Mouse (Mus musculus) left cerebral cortex, postnatal 10 days (tissue): ENCODE results near the gene Kcnma1. TPM values are rescaled to one million over a fixed set of nuclear protein-coding genes. Genes with fewer than 3 reads are reported as not detected.

Experiments
- DNase-seq, 2 experiments: peaks; one replicate each; pipeline ENCODE4 v3.0.0; 2021 to 2022; ENCODE audit warnings: low spot score in 2 of 2, mixed read lengths in 1 of 2; ENCODE audit errors: extremely low spot score in 1 of 2
- intact Hi-C: fragments of 180-260 bp; cut with DNase I; formaldehyde crosslinking; loops from one replicate; pipeline ENCODE4 v1.15.1; 2025
- total RNA-seq, 2 experiments: library from RNA; stranded (reverse); gene quantifications; 2 replicates each; pipeline ENCODE4 v1.2.3; 2021

Kcnma1 gene
- total RNA-seq, 2 experiments from 2014 or later: 152 to 155 TPM

- DNase-seq: no peak
- intact Hi-C loops: no loop called here
Observed at GRCm38 (mm10) chr14:23378351-23379087, 635.8 kb downstream of the Kcnma1 start.

GRCm38 (mm10) chr14:23372021-23372420 is 642.3 kb downstream of the Kcnma1 start:
- intact Hi-C loops: no loop called here
- no peak for DNase-seq

- intact Hi-C loops: no loop called here
Observed at GRCm38 (mm10) chr14:23360491-23360995, 653.7 kb downstream of the Kcnma1 start.

GRCm38 (mm10) chr14:23358776-23359175 is 655.5 kb downstream of the Kcnma1 start:
- no peak for DNase-seq
- intact Hi-C loops: no loop called here

More at GRCm38 (mm10) chr14:23360491-23360995, 653.7 kb downstream of the Kcnma1 start:
- no peak for DNase-seq

- DNase-seq: no peak
- intact Hi-C loops: no loop called here
Observed at GRCm38 (mm10) chr14:23357529-23358278, 656.6 kb downstream of the Kcnma1 start.

GRCm38 (mm10) chr14:23326786-23327185 is 687.5 kb downstream of the Kcnma1 start:
- intact Hi-C loops: no loop called here
- DNase-seq: no peak

GRCm38 (mm10) chr14:23305288-23305687 is 709.0 kb downstream of the Kcnma1 start:
- no peak for DNase-seq
- intact Hi-C loops: loop anchor here (10.0 kb wide), 1 partner anchor 60 kb away; no protein-coding TSS in a partner anchor

GRCm38 (mm10) chr14:23300443-23300842 is 713.8 kb downstream of the Kcnma1 start:
- no peak for DNase-seq
- intact Hi-C loops: loop anchor here (10.0 kb wide), 1 partner anchor 56 kb away; no protein-coding TSS in a partner anchor

- intact Hi-C loops: no loop called here
Observed at GRCm38 (mm10) chr14:23290634-23291033, 723.7 kb downstream of the Kcnma1 start.

GRCm38 (mm10) chr14:23266554-23267309 is 747.6 kb downstream of the Kcnma1 start:
- intact Hi-C loops: no loop called here
- no peak for DNase-seq

More at GRCm38 (mm10) chr14:23290634-23291033, 723.7 kb downstream of the Kcnma1 start:
- no peak for DNase-seq

- DNase-seq: no peak
- intact Hi-C loops: no loop called here
Observed at GRCm38 (mm10) chr14:23253154-23253553, 761.1 kb downstream of the Kcnma1 start.

GRCm38 (mm10) chr14:23244446-23244845 is 769.8 kb downstream of the Kcnma1 start:
- intact Hi-C loops: loop anchor here (10.0 kb wide), 1 partner anchor 60 kb away; no protein-coding TSS in a partner anchor
- DNase-seq: no peak

- intact Hi-C loops: loop anchor here (10.0 kb wide), 1 partner anchor 61 kb away; no protein-coding TSS in a partner anchor
- DNase-seq: no peak
Observed at GRCm38 (mm10) chr14:23243857-23244256, 770.4 kb downstream of the Kcnma1 start.

Other genes with a start within 250 kb of the Kcnma1 start
- gene Dlg5, start 231.4 kb upstream of the Kcnma1 start, total RNA-seq: 10 to 100 TPM; 52.3 to 57.3 TPM